Mouse (Mus musculus) layer of hippocampus, adult 6 months (tissue): Measurements from ENCODE around the gene Sh3pxd2a. TPM values are rescaled to one million over a fixed set of nuclear protein-coding genes. Genes with fewer than 3 reads are reported as not detected.

ENCODE experiments used
- long read RNA-seq, 2 experiments: library from polyadenylated mRNA; unstranded; transcript quantifications; one replicate each; pipeline ENCODE4 v2.0.0; 2019 to 2020
- microRNA-seq: library from miRNA; unstranded; fragments of <30 nt; microRNA quantifications from one replicate; pipeline ENCODE4 v1.2.0, GENCODE M21; 2020
- polyA plus RNA-seq: library from polyadenylated mRNA; unstranded; fragments of <200 nt; fragmentation: Nextera tagmentation; gene quantifications from 2 replicates; pipeline ENCODE4 v1.2.3, GENCODE M21; 2021

Gene Sh3pxd2a
- 1.6 and 2.5 TPM in 2 replicates for polyA plus RNA-seq
- long read RNA-seq, experiment 1, partial matches to known transcripts, result 1 of 6 reads
- long read RNA-seq, experiment 1, other reads (novel, unspliced or antisense), result 5 of 6 reads
- long read RNA-seq, experiment 2, partial matches to known transcripts, result 1 of 10 reads
- long read RNA-seq, experiment 2, other reads (novel, unspliced or antisense), result 9 of 10 reads

DNA sequence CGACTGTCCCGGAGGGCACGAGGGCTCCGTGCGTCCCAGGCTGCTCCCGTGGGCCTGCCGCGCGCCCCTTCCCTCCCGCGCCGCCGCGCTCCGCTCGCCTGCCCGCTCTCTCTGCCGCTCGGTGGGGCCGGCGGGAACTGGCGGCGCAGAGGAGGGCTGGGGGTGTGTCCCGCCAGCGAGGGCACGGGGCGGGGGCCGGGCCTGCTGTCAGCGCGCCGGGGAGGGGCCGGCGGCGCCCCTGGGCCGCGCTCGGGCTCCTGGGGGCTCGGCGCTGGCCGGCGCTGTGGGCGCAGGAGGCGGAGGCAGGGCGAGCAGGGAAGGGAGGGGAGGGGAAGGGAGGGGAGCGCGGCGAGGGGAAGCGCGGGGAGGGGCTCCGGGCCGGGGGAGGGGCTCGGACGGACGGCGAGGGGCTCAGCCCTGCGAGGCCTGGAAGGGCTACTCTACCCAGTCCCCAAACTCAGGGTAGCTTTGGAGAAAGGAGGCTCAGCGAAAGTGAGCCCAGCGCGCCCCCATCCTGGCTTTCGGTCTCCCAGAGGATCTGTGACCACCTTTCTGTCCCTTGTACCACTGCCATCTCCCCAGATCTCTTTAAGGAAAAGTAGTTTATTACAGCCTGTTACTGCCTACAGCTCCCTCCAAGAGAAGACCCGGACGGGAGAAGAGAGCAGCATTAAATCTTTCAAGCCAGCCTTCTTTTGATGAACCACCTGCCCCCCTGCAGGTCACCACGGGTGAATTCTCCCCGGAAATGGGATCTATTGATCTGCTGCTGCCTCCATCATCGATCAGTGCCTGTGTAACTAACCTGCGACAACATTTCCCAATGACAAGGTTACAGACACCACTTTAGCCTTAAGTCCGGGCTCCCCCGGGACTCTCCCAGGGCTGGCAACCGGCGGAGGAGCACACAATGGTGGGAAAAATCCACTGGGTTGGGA, at the start of gene Sh3pxd2a:
Sh3pxd2a (minus strand) TSS at position 98 of the 938 bp plus-strand sequence.

Small RNA genes within 50 kb of the gene (microRNA-seq; reads per million reads assigned to microRNA genes)
- 0.64 reads per million for gene Mir6995

Other genes starting within 250 kb of the Sh3pxd2a start
- gene Stn1, start 73.1 kb upstream of the Sh3pxd2a start, polyA plus RNA-seq, result 18.8 and 20.5 TPM in 2 replicates
- gene Slk, start 115.3 kb upstream of the Sh3pxd2a start, polyA plus RNA-seq, result 3.6 and 4.8 TPM in 2 replicates
- gene Col17a1, start 227.7 kb upstream of the Sh3pxd2a start, polyA plus RNA-seq, result 0.03 and 0.40 TPM in 2 replicates